Mouse (Mus musculus) kidney, embryonic 15.5 days (tissue): ENCODE measurements around the gene Olfr467. TPM values are rescaled to one million over a fixed set of nuclear protein-coding genes. Genes with fewer than 3 reads are reported as not detected.

Experiments
- polyA plus RNA-seq: library from polyadenylated mRNA; unstranded; fragments of >200 nt; fragmentation: Nextera tagmentation; extraction: Ambion mirVana; gene quantifications from 2 replicates; pipeline ENCODE4 v1.2.1, GENCODE M21; 2015

Olfr467 gene
- polyA plus RNA-seq, 1 experiment from 2014 or later: not detected

Other genes with a start within 250 kb of the Olfr467 start
- 24.1 and 26.1 TPM in 2 replicates for gene Olfml1, start 244.8 kb upstream of the Olfr467 start, polyA plus RNA-seq
- gene Ppfibp2, start 217.1 kb upstream of the Olfr467 start, polyA plus RNA-seq: 5.6 and 6.2 TPM in 2 replicates
- gene 5330417H12Rik, start 187.1 kb upstream of the Olfr467 start, polyA plus RNA-seq: not detected in 2 replicates
- 0.28 TPM in 1 of 2 replicates, not detected in the other for gene Cyb5r2, start 54.2 kb upstream of the Olfr467 start, polyA plus RNA-seq
- not detected in 2 replicates for gene Ovch2, start 11.1 kb upstream of the Olfr467 start, polyA plus RNA-seq
- not detected in 2 replicates for gene Olfr469, start 13.3 kb downstream of the Olfr467 start, polyA plus RNA-seq
- gene Olfr470, start 35.2 kb downstream of the Olfr467 start, polyA plus RNA-seq: not detected in 2 replicates
- gene Olfr472, start 85.6 kb downstream of the Olfr467 start, polyA plus RNA-seq: 0.04 TPM in 1 of 2 replicates, not detected in the other
- gene Olfr473, start 118.2 kb downstream of the Olfr467 start, polyA plus RNA-seq: not detected in 2 replicates
- not detected in 2 replicates for gene Olfr474, start 142.4 kb downstream of the Olfr467 start, polyA plus RNA-seq
- not detected in 2 replicates for gene Olfr476, start 152.5 kb downstream of the Olfr467 start, polyA plus RNA-seq
- gene Olfr477, start 174.4 kb downstream of the Olfr467 start, polyA plus RNA-seq: not detected in 2 replicates
- gene Olfr478, start 221.7 kb downstream of the Olfr467 start, polyA plus RNA-seq: not detected in 2 replicates
- not detected in 2 replicates for gene Olfr479, start 238.4 kb downstream of the Olfr467 start, polyA plus RNA-seq